Mouse (Mus musculus) intestine, postnatal 0 days (tissue): Measurements from ENCODE around the gene Defb28. TPM values are rescaled to one million over a fixed set of nuclear protein-coding genes. Genes with fewer than 3 reads are reported as not detected.
A peak's percentile ranks its signal among the peaks of the same experiment; 100 is the strongest.

Source experiments
- ATAC-seq: fragments of 200-750 bp; cut with Nextera tagmentation; 2 replicates; pipeline ENCODE4 v1.8.0; 2017; ENCODE audit warnings: mild to moderate bottlenecking, moderate TSS enrichment, moderate library complexity
- H3K27ac ChIP-seq: fragments of 300-500 bp; sonication (generic); 2 replicates; pipeline ENCODE4 v1.5.1; 2014; ENCODE audit warnings: mild to moderate bottlenecking, low read depth, low read length, moderate library complexity
- H3K27me3 ChIP-seq: fragments of 300-500 bp; sonication (generic); replicated peaks from 2 replicates; pipeline ENCODE4 v1.6.1; 2014; ENCODE audit warnings: low read length, mixed read lengths; ENCODE audit not compliant: control insufficient read depth, insufficient read depth
- H3K36me3 ChIP-seq: fragments of 300-500 bp; sonication (generic); 2 replicates; pipeline ENCODE4 v1.6.1; 2014; ENCODE audit warnings: mild to moderate bottlenecking, moderate library complexity; ENCODE audit not compliant: control insufficient read depth, insufficient read depth
- H3K4me1 ChIP-seq: fragments of 300-500 bp; sonication (generic); replicated peaks from 2 replicates; pipeline ENCODE4 v1.6.1; 2014; ENCODE audit warnings: antibody characterized with exemption, low read length, mixed read lengths; ENCODE audit not compliant: control insufficient read depth, insufficient read depth
- H3K4me2 ChIP-seq: fragments of 300-500 bp; sonication (generic); replicated peaks from 2 replicates; pipeline ENCODE4 v1.6.1; 2014; ENCODE audit warnings: low read depth, mild to moderate bottlenecking, moderate library complexity
- H3K4me3 ChIP-seq: fragments of 300-500 bp; sonication (generic); 2 replicates; pipeline ENCODE4 v1.5.1; 2014; ENCODE audit warnings: low read depth, low read length
- H3K9ac ChIP-seq: fragments of 300-500 bp; sonication (generic); 2 replicates; pipeline ENCODE4 v1.6.1; 2014; ENCODE audit warnings: mild to moderate bottlenecking, low read depth, low read length
- H3K9me3 ChIP-seq: fragments of 300-500 bp; sonication (generic); 2 replicates; pipeline ENCODE4 v1.6.1; 2016; ENCODE audit warnings: mixed run types; ENCODE audit not compliant: control insufficient read depth
- CTCF ChIP-seq: sonication (generic); IDR thresholded peaks from 2 replicates; pipeline ENCODE4 v1.5.1; 2016; ENCODE audit warnings: low read depth, mild to moderate bottlenecking, control low read depth, antibody characterized with exemption, moderate library complexity
- WGBS: fragments of 180-500 bp; shearing (Covaris S2); extraction: QIAGEN DNeasy Blood & Tissue Kit; methylation state at CpG from one replicate; pipeline ENCODE4 v1.1.7; 2014; 5-methylcytosine and 5-hydroxymethylcytosine counted together
- polyA plus RNA-seq: library from polyadenylated mRNA; unstranded; fragments of >200 nt; fragmentation: Nextera tagmentation; extraction: Ambion mirVana; gene quantifications from 2 replicates; pipeline ENCODE4 v1.2.1, GENCODE M21; 2015

Gene Defb28
- polyA plus RNA-seq, 1 experiment from 2014 or later: not detected

- TF ChIP-seq CTCF: no peak
- WGBS: 67% methylated on average over 4 of the region's 4 CpGs
- no peak overlapping the region for H3K27ac ChIP-seq
- no peak overlapping the region for H3K4me3 ChIP-seq
- ATAC-seq: no peak
- no peak overlapping the region for H3K9ac ChIP-seq
- H3K36me3 ChIP-seq: no peaks in the 10 kb centered on the region
- no peaks in the 10 kb centered on the region for H3K9me3 ChIP-seq
- no peaks in the 10 kb centered on the region for H3K27me3 ChIP-seq
- no peak overlapping the region for H3K4me2 ChIP-seq
- H3K4me1 ChIP-seq: no peaks in the 10 kb centered on the region
Measured at GRCm38 (mm10) chr2:152516084-152516483, 2.0 kb upstream of the Defb28 start.

- TF ChIP-seq CTCF: peak; percentile 58
- no peak for ATAC-seq
- H3K4me3 ChIP-seq: no peak within 1 kb of the TSS
- no peaks in the 10 kb centered on the region; the same call in 1 of the 2 replicates for H3K4me1 ChIP-seq
- WGBS: 45% methylated on average over 13 of the region's 13 CpGs
- no peaks in the 10 kb centered on the region for H3K36me3 ChIP-seq
- no peaks in the 10 kb centered on the region for H3K27me3 ChIP-seq
- H3K27ac ChIP-seq: no peak within 1 kb of the TSS
- H3K4me2 ChIP-seq: no peak within 1 kb of the TSS
- H3K9me3 ChIP-seq: no peaks in the 10 kb centered on the region
- no peak within 1 kb of the TSS for H3K9ac ChIP-seq
Measured at GRCm38 (mm10) chr2:152539944-152540710, 22.1 kb downstream of the Defb28 start, which contains the start of gene Defb29. Defb29 (minus strand) TSS chr2:152540098.

GRCm38 (mm10) chr2:152541979-152542378 is 23.9 kb downstream of the Defb28 start:
- TF ChIP-seq CTCF: no peak
- 78% methylated on average over 9 of the region's 9 CpGs for WGBS
- Histone ChIP-seq H3K9me3 (no peaks in the 10 kb centered on the region), H3K9ac (no peak overlapping the region), H3K4me3 (no peak overlapping the region), H3K4me2 (no peak overlapping the region), H3K27me3 (no peaks in the 10 kb centered on the region), H3K4me1 (no peaks in the 10 kb centered on the region; the same call in 1 of the 2 replicates), H3K27ac (no peak overlapping the region), H3K36me3 (no peaks in the 10 kb centered on the region)
- ATAC-seq: no peak

GRCm38 (mm10) chr2:152542897-152543296 is 24.8 kb downstream of the Defb28 start:
- no peaks in the 10 kb centered on the region; the same call in 1 of the 2 replicates for H3K4me1 ChIP-seq
- H3K9me3 ChIP-seq: no peaks in the 10 kb centered on the region
- H3K9ac ChIP-seq: no peak overlapping the region
- 79% methylated on average over 2 of the region's 2 CpGs for WGBS
- H3K27me3 ChIP-seq: no peaks in the 10 kb centered on the region
- ATAC-seq: no peak
- no peaks in the 10 kb centered on the region for H3K36me3 ChIP-seq
- no peak overlapping the region for H3K27ac ChIP-seq
- H3K4me3 ChIP-seq: no peak overlapping the region
- peak; percentile 46 for TF ChIP-seq CTCF
- no peak overlapping the region for H3K4me2 ChIP-seq

GRCm38 (mm10) chr2:152543478-152543877 is 25.4 kb downstream of the Defb28 start:
- no peaks in the 10 kb centered on the region for H3K9me3 ChIP-seq
- no peak overlapping the region for H3K27ac ChIP-seq
- ATAC-seq: peak; percentile 41; the same call in 1 of the 2 replicates
- H3K4me3 ChIP-seq: no peak overlapping the region
- no peaks in the 10 kb centered on the region for H3K36me3 ChIP-seq
- no peak for TF ChIP-seq CTCF
- H3K27me3 ChIP-seq: no peaks in the 10 kb centered on the region
- H3K4me2 ChIP-seq: no peak overlapping the region
- H3K9ac ChIP-seq: no peak overlapping the region
- 32% methylated on average over 4 of the region's 4 CpGs for WGBS
- H3K4me1 ChIP-seq: no peaks in the 10 kb centered on the region; the same call in 1 of the 2 replicates

GRCm38 (mm10) chr2:152544691-152545090 is 26.6 kb downstream of the Defb28 start:
- peak; percentile 87 for ATAC-seq
- TF ChIP-seq CTCF: peak; percentile 89

More at GRCm38 (mm10) chr2:152544691-152545090, 26.6 kb downstream of the Defb28 start:
- Histone ChIP-seq H3K4me3 (no peak overlapping the region), H3K9me3 (no peaks in the 10 kb centered on the region), H3K4me2 (no peak overlapping the region), H3K4me1 (no peaks in the 10 kb centered on the region; the same call in 1 of the 2 replicates), H3K9ac (no peak overlapping the region), H3K36me3 (no peaks in the 10 kb centered on the region), H3K27me3 (no peaks in the 10 kb centered on the region), H3K27ac (no peak overlapping the region; the same call in 1 of the 2 replicates)
- 6% methylated on average over 4 of the region's 4 CpGs for WGBS
